Mouse (Mus musculus) MEL (cell line): ENCODE results near the gene Gstt3. TPM values are rescaled to one million over a fixed set of nuclear protein-coding genes. Genes with fewer than 3 reads are reported as not detected.

Experiments
- DNase-seq: peaks from one replicate; pipeline ENCODE4 v3.0.0; 2011; ENCODE audit warnings: low read depth, low spot score
- H3K27ac ChIP-seq: 2 replicates; pipeline ENCODE4 v1.5.1; 2012; ENCODE audit warnings: low read depth, mild to moderate bottlenecking, control low read depth, low read length, moderate library complexity; ENCODE audit not compliant: control insufficient read depth
- H3K27me3 ChIP-seq, 2 experiments: fragments of 150-350 bp in 1 of 2; sonication (generic) in 1 of 2; 2 replicates each; pipeline ENCODE4 v1.6.1; 2012; ENCODE audit warnings: low read length in 2 of 2, mild to moderate bottlenecking in 2 of 2, improper control_type of control experiment in 1 of 2, moderate library complexity in 1 of 2; ENCODE audit not compliant: insufficient read depth in 2 of 2, control insufficient read depth in 1 of 2
- H3K36me3 ChIP-seq, 2 experiments: 2 replicates each; pipeline ENCODE4 v1.6.1; 2012 to 2014; ENCODE audit warnings: low read length in 2 of 2, improper control_type of control experiment in 1 of 2, inconsistent platforms in 1 of 2, mild to moderate bottlenecking in 1 of 2; ENCODE audit not compliant: insufficient read depth in 2 of 2, control insufficient read depth in 1 of 2
- H3K4me1 ChIP-seq, 2 experiments: fragments of 150-350 bp in 1 of 2; sonication (generic) in 1 of 2; 2 replicates each; pipeline ENCODE4 v1.6.1; 2012; ENCODE audit warnings: low read length in 2 of 2, improper control_type of control experiment in 1 of 2, mild to moderate bottlenecking in 1 of 2; ENCODE audit not compliant: insufficient read depth in 2 of 2, control insufficient read depth in 1 of 2
- H3K4me3 ChIP-seq, 2 experiments: fragments of 150-350 bp in 1 of 2; sonication (generic) in 1 of 2; 2 replicates each; pipeline ENCODE4 v1.5.1; 2012; ENCODE audit warnings: low read depth in 2 of 2, low read length in 2 of 2, mild to moderate bottlenecking in 2 of 2, moderate library complexity in 2 of 2, control low read depth in 1 of 2, improper control_type of control experiment in 1 of 2; ENCODE audit not compliant: control insufficient read depth in 1 of 2, insufficient read depth in 1 of 2
- H3K79me2 ChIP-seq: 2 replicates; pipeline ENCODE4 v1.6.1; 2012; ENCODE audit warnings: mild to moderate bottlenecking, low read length, moderate library complexity; ENCODE audit not compliant: control insufficient read depth, poor library complexity, insufficient read depth
- H3K9ac ChIP-seq: 2 replicates; pipeline ENCODE4 v1.6.1; 2012; ENCODE audit warnings: low read depth, mild to moderate bottlenecking, control low read depth, low read length, moderate library complexity; ENCODE audit not compliant: control insufficient read depth, poor library complexity, severe bottlenecking
- H3K9me3 ChIP-seq: fragments of 150-350 bp; sonication (generic); replicated peaks from 2 replicates; pipeline ENCODE4 v1.6.1; 2012; ENCODE audit warnings: mild to moderate bottlenecking, low read length, improper control_type of control experiment, moderate library complexity; ENCODE audit not compliant: insufficient read depth
- BHLHE40 ChIP-seq: IDR thresholded peaks from 2 replicates; pipeline ENCODE4 v1.6.1; 2012; ENCODE audit warnings: low read depth, mild to moderate bottlenecking, inconsistent platforms, low read length, improper control_type of control experiment, borderline replicate concordance
- CHD1 ChIP-seq: IDR thresholded peaks from 2 replicates; pipeline ENCODE4 v1.6.1; 2012; ENCODE audit warnings: low read depth, mild to moderate bottlenecking, inconsistent platforms, low read length, improper control_type of control experiment
- CHD2 ChIP-seq: IDR thresholded peaks from 2 replicates; pipeline ENCODE4 v1.6.1; 2011; ENCODE audit warnings: low read length, improper control_type of control experiment
- CTCF ChIP-seq, 3 experiments: IDR thresholded peaks in 2 of 3; conservative IDR thresholded peaks in 1 of 3; 2 replicates each; pipeline ENCODE4 v1.5.1; 2011 to 2012; ENCODE audit warnings: low read length in 3 of 3, low read depth in 2 of 3, mild to moderate bottlenecking in 2 of 3, improper control_type of control experiment in 1 of 3, inconsistent platforms in 1 of 3, mixed read lengths in 1 of 3, moderate library complexity in 1 of 3; ENCODE audit not compliant: control insufficient read depth in 1 of 3, insufficient read depth in 1 of 3, poor library complexity in 1 of 3, severe bottlenecking in 1 of 3
- ELF1 ChIP-seq: IDR thresholded peaks from 2 replicates; pipeline ENCODE4 v1.6.1; 2014; ENCODE audit warnings: low read depth, mild to moderate bottlenecking, inconsistent platforms, low read length, improper control_type of control experiment, moderate library complexity
- EP300 ChIP-seq, 2 experiments: IDR thresholded peaks; 2 replicates each; pipeline ENCODE4 v1.6.1; 2011; ENCODE audit warnings: improper control_type of control experiment in 2 of 2, low read length in 2 of 2, low read depth in 1 of 2, mild to moderate bottlenecking in 1 of 2
- GABPA ChIP-seq: IDR thresholded peaks from 2 replicates; pipeline ENCODE4 v1.6.1; 2012; ENCODE audit warnings: low read depth, mild to moderate bottlenecking, inconsistent platforms, low read length, improper control_type of control experiment, moderate library complexity
- JUND ChIP-seq: IDR thresholded peaks from 2 replicates; pipeline ENCODE4 v1.6.1; 2011; ENCODE audit warnings: low read depth, mild to moderate bottlenecking, improper control_type of control experiment, low read length
- MAZ ChIP-seq: IDR thresholded peaks from 2 replicates; pipeline ENCODE4 v1.6.1; 2012; ENCODE audit warnings: low read depth, mild to moderate bottlenecking, inconsistent platforms, low read length, improper control_type of control experiment
- MXI1 ChIP-seq: IDR thresholded peaks from 2 replicates; pipeline ENCODE4 v1.6.1; 2011; ENCODE audit warnings: mild to moderate bottlenecking, low read depth, low read length, improper control_type of control experiment
- MYB ChIP-seq: IDR thresholded peaks from 2 replicates; pipeline ENCODE4 v1.6.1; 2011; ENCODE audit warnings: mild to moderate bottlenecking, low read depth, low read length, improper control_type of control experiment
- MYC ChIP-seq: IDR thresholded peaks from 2 replicates; pipeline ENCODE4 v1.6.1; 2011; ENCODE audit warnings: low read depth, mild to moderate bottlenecking, low read length, improper control_type of control experiment, moderate library complexity
- NELFE ChIP-seq: IDR thresholded peaks from 2 replicates; pipeline ENCODE4 v1.6.1; 2011; ENCODE audit warnings: low read depth, low read length, improper control_type of control experiment
- NRF1 ChIP-seq: IDR thresholded peaks from 2 replicates; pipeline ENCODE4 v1.6.1; 2014; ENCODE audit warnings: low read depth, mild to moderate bottlenecking, inconsistent platforms, low read length, improper control_type of control experiment, moderate library complexity; ENCODE audit not compliant: poor library complexity, insufficient read depth, severe bottlenecking
- POLR2A ChIP-seq, 2 experiments: IDR thresholded peaks; 2 replicates each; pipeline ENCODE4 v1.6.1; 2011 to 2012; ENCODE audit warnings: low read length in 2 of 2, mild to moderate bottlenecking in 2 of 2, control low read depth in 1 of 2, improper control_type of control experiment in 1 of 2, low read depth in 1 of 2, moderate library complexity in 1 of 2; ENCODE audit not compliant: control insufficient read depth in 1 of 2, insufficient read depth in 1 of 2, poor library complexity in 1 of 2
- POLR2AphosphoS2 ChIP-seq: IDR thresholded peaks from 2 replicates; pipeline ENCODE4 v1.6.1; 2011; ENCODE audit warnings: low read length, improper control_type of control experiment
- POLR2AphosphoS5 ChIP-seq: IDR thresholded peaks from 2 replicates; pipeline ENCODE4 v1.6.1; 2012; ENCODE audit warnings: low read depth, borderline replicate concordance, mild to moderate bottlenecking, inconsistent platforms, low read length, moderate library complexity, mixed read lengths
- SMC3 ChIP-seq: IDR thresholded peaks from 2 replicates; pipeline ENCODE4 v1.6.1; 2011; ENCODE audit warnings: low read depth, low read length, improper control_type of control experiment
- TAL1 ChIP-seq: IDR thresholded peaks from 2 replicates; pipeline ENCODE4 v1.6.1; 2012; ENCODE audit warnings: mild to moderate bottlenecking, inconsistent platforms, low read length, moderate library complexity, mixed read lengths
- USF1 ChIP-seq: IDR thresholded peaks from 2 replicates; pipeline ENCODE4 v1.6.1; 2014; ENCODE audit warnings: low read depth, mild to moderate bottlenecking, inconsistent platforms, low read length, improper control_type of control experiment, moderate library complexity
- ZNF384 ChIP-seq: IDR thresholded peaks from 2 replicates; pipeline ENCODE4 v1.6.1; 2012; ENCODE audit warnings: low read depth, mild to moderate bottlenecking, inconsistent platforms, low read length, improper control_type of control experiment
- polyA plus RNA-seq, 2 experiments: library from polyadenylated mRNA; stranded (reverse) in 1 of 2; unstranded in 1 of 2; fragments of >175 nt in 1 of 2; fragments of >200 nt in 1 of 2; gene quantifications; 2 replicates each; pipeline versions ENCODE4 v1.2.1 to v1.2.4; 2012; ENCODE audit warnings: low replicate concordance in 2 of 2, low read depth in 1 of 2; ENCODE audit not compliant: insufficient read length in 2 of 2, insufficient read depth in 1 of 2, missing spikeins in 1 of 2
- total RNA-seq: library from RNA; depleted of rRNA; stranded (reverse); fragments of 300-350 nt; gene quantifications from 2 replicates; pipeline ENCODE4 v1.2.3, GENCODE M21; 2012; rRNA removed

The Gstt3 gene
- total and polyA plus RNA-seq, 3 experiments, result 4.0 to 10.2 TPM; not detected in 1

DNA sequence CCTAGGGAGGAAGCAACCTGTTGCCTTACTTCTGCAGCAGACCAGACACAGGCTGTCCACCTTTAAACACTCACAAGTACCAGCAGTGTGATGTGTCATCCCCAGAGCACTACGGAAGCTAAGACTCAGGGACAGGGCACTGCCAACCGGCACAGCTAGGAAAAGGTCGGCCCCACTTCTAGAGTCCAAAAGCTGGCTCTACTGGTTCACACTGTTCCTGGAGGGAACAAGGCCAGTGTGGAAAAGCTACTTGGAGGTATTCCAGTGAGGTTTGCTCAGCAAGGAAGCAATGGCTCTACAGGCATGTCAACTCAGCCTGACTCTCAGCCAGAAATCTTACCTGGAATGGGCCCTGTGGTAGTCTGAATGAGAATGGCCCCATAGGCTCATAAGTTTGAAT is 40.3 kb downstream of the Gstt3 start:
- Histone ChIP-seq H3K4me1 (no peaks in the 10 kb centered on the region), H3K9ac (no peak overlapping the region), H3K4me3 (no peak overlapping the region), H3K9me3 (no peaks in the 10 kb centered on the region), H3K36me3 (peaks cover 0 to 21% of the 10 kb centered on the region in 2 experiments; a peak in 2 of 4 replicates), H3K79me2 (no peaks in the 10 kb centered on the region), H3K27ac (no peak overlapping the region), H3K27me3 (no peaks in the 10 kb centered on the region)
- no peak for DNase-seq
- TF ChIP-seq TAL1 (no peak), NELFE (no peak), MYB (no peak), POLR2AphosphoS5 (no peak), EP300 (IDR thresholded peaks at IDR 0.05; ENCODE audit: low read depth in 1 of 2, low read length in 2 of 2) (no peak), USF1 (no peak), BHLHE40 (no peak), POLR2A (IDR thresholded peaks at IDR 0.05; ENCODE audit: control insufficient read depth in 1 of 2, insufficient read depth in 1 of 2, low read depth in 1 of 2, low read length in 2 of 2, poor library complexity in 1 of 2) (no peak), NRF1 (no peak), JUND (no peak), CTCF (IDR thresholded peaks at IDR 0.05 in 2 of 3, conservative IDR thresholded peaks at IDR 0.05 in 1 of 3; ENCODE audit: control insufficient read depth in 1 of 3, insufficient read depth in 1 of 3, low read depth in 2 of 3, low read length in 3 of 3, poor library complexity in 1 of 3, severe bottlenecking in 1 of 3) (no peak), ELF1 (no peak), MAZ (no peak), SMC3 (no peak), MXI1 (no peak), MYC (no peak), CHD1 (no peak), ZNF384 (no peak), GABPA (no peak)

DNA sequence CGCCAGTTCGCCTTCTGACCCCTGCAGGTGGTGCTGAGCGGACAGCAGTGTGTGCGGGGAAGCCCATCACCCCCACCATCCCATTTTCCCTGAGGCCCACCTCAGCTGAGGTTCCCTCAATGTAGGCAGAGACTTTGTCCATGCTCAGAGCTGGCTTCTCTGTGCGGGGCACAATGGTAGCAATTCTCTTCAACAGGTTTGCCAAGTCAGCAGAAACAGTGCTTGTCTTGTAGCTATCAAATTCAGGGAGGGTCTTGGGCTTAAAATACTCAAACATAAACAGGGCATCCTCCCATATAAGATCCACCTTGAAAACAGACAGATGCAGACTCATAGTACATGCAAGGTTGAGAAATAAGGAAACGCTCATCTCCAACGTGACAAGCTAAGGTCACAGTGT is 55.8 kb downstream of the Gstt3 start:
- no peak for TF ChIP-seq TAL1
- no peak for TF ChIP-seq POLR2AphosphoS2
- TF ChIP-seq BHLHE40, result no peak
- TF ChIP-seq CHD2, result no peak
- peaks cover 0 to 16% of the 10 kb centered on the region in 2 experiments; a peak in 2 of 4 replicates for H3K36me3 ChIP-seq

More for the DNA sequence above, 55.8 kb downstream of the Gstt3 start:
- no peak overlapping the region for H3K27ac ChIP-seq
- DNase-seq, result no peak
- H3K4me3 ChIP-seq, result no peak overlapping the region
- H3K79me2 ChIP-seq, result no peaks in the 10 kb centered on the region
- H3K4me1 ChIP-seq, result no peaks in the 10 kb centered on the region
- H3K27me3 ChIP-seq, result no peaks in the 10 kb centered on the region
- no peaks in the 10 kb centered on the region for H3K9me3 ChIP-seq
- no peak overlapping the region for H3K9ac ChIP-seq

Other genes with a start within 250 kb of the Gstt3 start
- gene Lrrc75b, start 221.1 kb downstream of the Gstt3 start, total RNA-seq, result not detected in 2 replicates
- gene Lrrc75b, start 221.1 kb downstream of the Gstt3 start, polyA plus RNA-seq, result not detected
- 0.46 and 1.4 TPM in 2 replicates for gene Ggt1, start 219.8 kb downstream of the Gstt3 start, total RNA-seq
- gene Ggt1, start 219.8 kb downstream of the Gstt3 start, polyA plus RNA-seq, result 1 to 10 TPM in 1 of 2 experiments, not detected in 1; 3.2 TPM
- 0.03 TPM in 1 of 2 replicates, not detected in the other for gene Ggt5, start 192.1 kb downstream of the Gstt3 start, total RNA-seq
- gene Ggt5, start 192.1 kb downstream of the Gstt3 start, polyA plus RNA-seq, result under 1 TPM in 1 of 2 experiments, not detected in 1; 0.11 TPM
- gene Susd2, start 137.4 kb downstream of the Gstt3 start, total RNA-seq, result 0.07 and 0.12 TPM in 2 replicates
- under 1 TPM in 1 of 2 experiments, not detected in 1; 0.15 TPM for gene Susd2, start 137.4 kb downstream of the Gstt3 start, polyA plus RNA-seq
- 27.2 and 28.2 TPM in 2 replicates for gene Cabin1, start 17.1 kb downstream of the Gstt3 start, total RNA-seq
- 100 to 1,000 TPM in 1 of 2 experiments, 10 to 100 TPM in 1; 54.9 to 115 TPM for gene Cabin1, start 17.1 kb downstream of the Gstt3 start, polyA plus RNA-seq
- 45.1 and 48.8 TPM in 2 replicates for gene Ddt, start 8.0 kb downstream of the Gstt3 start, total RNA-seq
- gene Ddt, start 8.0 kb downstream of the Gstt3 start, polyA plus RNA-seq, result 10 to 100 TPM in 1 of 2 experiments, not detected in 1; 63.4 TPM
- not detected in 2 replicates for gene Gm20441, start 460 bp downstream of the Gstt3 start, total RNA-seq
- not detected for gene Gm20441, start 460 bp downstream of the Gstt3 start, polyA plus RNA-seq
- 1.3 and 2.0 TPM in 2 replicates for gene Gstt1, start 17.2 kb upstream of the Gstt3 start, total RNA-seq
- gene Gstt1, start 17.2 kb upstream of the Gstt3 start, polyA plus RNA-seq, result 1 to 10 TPM in 1 of 2 experiments, not detected in 1; 3.8 TPM
- gene Gstt4, start 41.1 kb upstream of the Gstt3 start, total RNA-seq, result not detected in 2 replicates
- not detected for gene Gstt4, start 41.1 kb upstream of the Gstt3 start, polyA plus RNA-seq
- 4.3 and 4.9 TPM in 2 replicates for gene Gstt2, start 56.0 kb upstream of the Gstt3 start, total RNA-seq
- 10 to 100 TPM in 1 of 2 experiments, not detected in 1; 10.9 TPM for gene Gstt2, start 56.0 kb upstream of the Gstt3 start, polyA plus RNA-seq
- gene Mif, start 78.8 kb upstream of the Gstt3 start, total RNA-seq, result 862 and 1,292 TPM in 2 replicates
- gene Mif, start 78.8 kb upstream of the Gstt3 start, polyA plus RNA-seq, result 1,000 to 10,000 TPM in 1 of 2 experiments, 100 to 1,000 TPM in 1; 817 to 2,606 TPM
- 0.23 and 0.69 TPM in 2 replicates for gene Derl3, start 112.0 kb upstream of the Gstt3 start, total RNA-seq
- 1 to 10 TPM in 1 of 2 experiments, not detected in 1; 1.5 TPM for gene Derl3, start 112.0 kb upstream of the Gstt3 start, polyA plus RNA-seq
- gene Smarcb1, start 140.2 kb upstream of the Gstt3 start, total RNA-seq, result 91.6 and 91.8 TPM in 2 replicates
- 1,000 to 10,000 TPM in 1 of 2 experiments, 100 to 1,000 TPM in 1; 117 to 2,689 TPM for gene Smarcb1, start 140.2 kb upstream of the Gstt3 start, polyA plus RNA-seq
- 143 and 158 TPM in 2 replicates for gene Chchd10, start 151.7 kb upstream of the Gstt3 start, total RNA-seq
- 100 to 1,000 TPM in 1 of 2 experiments, not detected in 1; 428 TPM for gene Chchd10, start 151.7 kb upstream of the Gstt3 start, polyA plus RNA-seq
- gene Mmp11, start 155.1 kb upstream of the Gstt3 start, total RNA-seq, result 1.3 and 1.5 TPM in 2 replicates
- 1 to 10 TPM in 1 of 2 experiments, not detected in 1; 5.9 TPM for gene Mmp11, start 155.1 kb upstream of the Gstt3 start, polyA plus RNA-seq
- 0.08 and 0.26 TPM in 2 replicates for gene Gm867, start 159.3 kb upstream of the Gstt3 start, total RNA-seq
- gene Gm867, start 159.3 kb upstream of the Gstt3 start, polyA plus RNA-seq, result 1 to 10 TPM in 1 of 2 experiments, not detected in 1; 1.6 TPM
- 0.27 TPM in 1 of 2 replicates, not detected in the other for gene Vpreb3, start 161.6 kb upstream of the Gstt3 start, total RNA-seq
- gene Vpreb3, start 161.6 kb upstream of the Gstt3 start, polyA plus RNA-seq, result under 1 TPM in 1 of 2 experiments, not detected in 1; 0.88 TPM
- gene Gm5134, start 173.1 kb upstream of the Gstt3 start, total RNA-seq, result not detected in 2 replicates
- gene Gm5134, start 173.1 kb upstream of the Gstt3 start, polyA plus RNA-seq, result not detected